Mouse (Mus musculus) urinary bladder, postnatal 14 days (tissue): ENCODE results near the gene Cilp.
"Not testable (repeated sequence)": the region's sequence is repeated elsewhere in the genome, so short reads cannot be mapped to it uniquely, and the experiment has no call there.

Source experiments
- DNase-seq: peaks from one replicate; pipeline ENCODE4 v3.0.0; 2021; ENCODE audit warnings: low spot score

The Cilp gene

DNA sequence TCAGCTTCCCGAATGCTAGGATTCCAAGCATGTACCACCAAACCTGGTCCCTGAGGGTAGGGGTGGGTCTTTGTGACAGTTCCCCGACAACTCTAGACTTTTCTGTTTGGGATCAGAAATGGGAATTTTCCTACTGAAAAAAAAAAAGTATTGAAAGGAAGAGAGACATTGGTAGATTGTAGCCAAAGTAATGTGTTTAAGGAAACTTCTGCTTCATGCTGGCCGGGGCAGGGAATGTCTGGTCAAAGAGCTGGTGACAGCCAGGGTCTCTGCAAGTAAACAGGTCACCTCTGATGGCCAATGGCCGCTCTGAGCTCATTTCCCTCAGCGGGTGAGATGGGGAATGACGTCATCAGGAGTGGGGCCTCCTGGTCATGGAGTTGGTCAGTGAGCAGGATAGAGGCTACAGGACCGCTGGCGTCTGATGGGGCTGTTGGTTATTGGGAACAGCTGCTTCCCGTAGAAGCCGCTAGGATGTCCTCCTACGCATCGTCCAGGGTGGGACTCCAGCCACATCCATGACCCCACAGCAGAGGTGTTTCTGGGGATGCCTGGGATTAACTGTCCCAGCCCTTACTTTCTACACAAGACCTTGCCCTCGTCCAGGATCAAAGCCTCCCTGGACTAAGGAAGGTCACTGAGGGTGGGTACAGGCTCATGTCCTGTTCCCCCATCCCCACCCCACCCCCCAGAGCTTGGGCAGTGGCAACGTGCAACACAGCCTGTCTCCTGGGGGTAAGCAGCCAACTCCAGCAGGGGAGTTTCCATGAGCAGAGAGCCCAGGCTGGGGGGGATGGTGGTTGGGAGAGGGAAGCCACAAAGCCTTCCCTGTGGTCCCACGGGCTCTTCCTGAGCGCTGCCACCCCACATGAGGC, 17.2 kb upstream of the Cilp start:
- DNase-seq = peak; percentile 60

DNA sequence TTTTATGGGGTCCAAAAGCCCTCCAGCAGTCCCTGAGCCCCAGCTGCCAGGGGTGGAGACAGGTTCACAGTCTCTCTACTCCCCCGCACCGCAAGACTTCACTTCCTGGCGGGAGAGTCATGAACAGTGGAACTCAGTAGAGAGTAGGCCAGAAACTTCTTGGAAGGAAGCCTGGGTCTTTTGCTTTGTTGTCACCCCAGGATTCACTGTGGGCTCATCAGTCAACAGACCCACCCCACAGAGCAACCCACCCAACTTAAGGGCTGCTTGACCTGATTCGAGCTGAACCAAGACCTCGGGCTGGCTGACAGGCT, 16.6 kb upstream of the Cilp start:
- DNase-seq = peak; percentile 44

DNA sequence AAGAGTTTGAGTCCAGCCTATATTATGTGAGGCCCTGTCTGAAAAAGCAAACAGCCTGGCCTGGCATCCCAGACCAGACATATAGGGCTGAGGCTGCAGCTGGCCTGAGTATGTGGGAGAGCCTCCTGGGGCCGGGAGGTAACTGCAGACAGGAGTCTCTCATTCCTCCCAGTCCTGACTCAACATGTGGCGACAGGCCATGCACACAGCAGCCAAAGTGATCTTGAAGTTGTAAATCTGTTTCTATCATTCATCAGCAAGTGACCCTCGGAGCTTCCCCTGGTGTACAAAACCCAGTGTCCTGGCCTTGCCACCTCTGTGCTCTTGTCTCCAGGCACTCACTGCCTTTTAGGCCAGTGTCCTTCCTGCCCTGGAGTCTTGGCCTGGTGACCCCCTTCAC, 13.0 kb upstream of the Cilp start:
- DNase-seq = peak; percentile 18

DNA sequence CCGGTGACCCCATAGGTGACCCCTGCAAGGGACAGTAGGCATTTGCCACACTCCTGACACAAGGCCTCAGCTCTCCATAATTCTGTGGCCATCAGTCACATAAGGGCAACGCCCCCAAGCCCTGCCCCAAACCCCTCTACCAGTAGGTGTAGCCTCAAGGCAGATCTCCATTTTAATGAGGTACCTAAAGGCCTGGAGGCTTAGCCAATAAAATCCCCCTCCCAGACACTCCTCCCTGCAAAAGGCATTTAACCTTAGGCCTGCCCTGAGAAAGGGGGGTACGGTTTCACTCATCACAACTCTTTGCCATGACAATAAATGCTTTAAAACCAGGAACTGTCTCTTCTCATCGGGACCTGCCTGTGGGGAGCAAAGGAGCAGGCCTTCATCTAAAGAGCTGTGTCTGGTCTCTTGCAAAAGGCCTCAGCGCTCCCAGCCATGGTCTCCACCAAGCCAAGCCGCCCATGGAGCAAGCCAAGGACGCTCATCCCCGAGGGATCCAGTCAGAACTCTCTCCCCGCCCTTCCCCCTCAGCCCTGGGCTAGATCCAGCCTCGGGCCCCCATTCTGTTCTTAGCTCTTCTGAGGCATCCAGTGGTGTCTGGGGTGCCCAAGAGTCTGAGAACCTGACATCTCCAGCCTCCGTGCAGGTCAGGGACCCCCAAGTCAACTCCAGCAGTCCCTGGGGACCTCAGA, 8.9 kb upstream of the Cilp start:
- no peak for DNase-seq

DNA sequence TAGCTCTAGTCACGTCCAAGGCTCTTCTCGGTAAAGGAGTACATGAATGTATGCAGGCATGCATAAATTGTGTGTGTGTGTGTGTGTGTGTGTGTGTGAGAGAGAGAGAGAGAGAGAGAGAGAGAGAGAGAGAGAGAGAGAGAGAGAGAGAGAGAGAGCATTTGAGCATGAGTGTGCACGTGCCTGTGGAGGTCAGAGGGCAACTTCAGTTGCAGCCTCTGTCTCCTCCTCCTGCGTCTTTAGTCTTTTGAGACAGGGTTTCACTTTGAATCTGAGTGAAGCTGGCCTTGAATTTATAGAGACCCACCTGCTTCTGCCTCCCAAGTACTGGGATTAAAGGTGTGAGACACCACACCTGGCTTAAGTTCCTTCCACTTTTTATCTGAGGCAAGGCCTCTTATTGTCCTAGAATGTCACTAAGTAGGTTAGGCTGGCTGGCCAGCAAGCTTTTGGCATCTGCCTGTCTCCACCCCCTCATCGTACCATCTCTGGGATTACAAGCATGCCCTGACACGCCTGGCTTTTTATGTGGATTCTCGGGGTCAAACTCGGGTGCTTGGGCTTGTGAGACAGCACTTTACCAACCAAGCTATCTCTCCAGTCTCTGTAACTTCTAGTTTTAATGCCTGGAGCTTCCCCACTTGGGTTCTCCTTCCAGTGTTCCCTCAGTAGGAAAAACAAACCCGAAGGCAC, 7.6 kb upstream of the Cilp start:
- DNase-seq = peak; percentile 33

DNA sequence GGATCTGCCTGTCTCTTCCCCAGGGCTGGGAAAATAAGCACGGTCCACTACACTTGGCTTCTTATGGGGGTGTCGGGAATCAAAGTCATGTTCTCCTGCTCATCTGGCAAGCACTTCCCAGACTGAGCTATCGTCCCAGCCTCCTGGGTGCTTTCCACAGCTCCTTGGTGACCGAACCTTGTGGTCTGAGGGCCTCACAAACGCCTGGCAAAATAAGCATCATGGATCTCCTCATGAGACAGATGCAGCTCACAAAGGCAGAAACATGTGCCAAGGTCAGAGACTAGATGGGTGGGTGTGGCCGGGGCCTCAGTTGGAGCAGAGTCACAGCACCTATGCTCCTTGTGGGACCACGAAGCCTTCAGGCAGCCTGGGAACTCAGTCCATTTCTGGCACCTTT, 5.6 kb upstream of the Cilp start:
- DNase-seq = no peak

DNA sequence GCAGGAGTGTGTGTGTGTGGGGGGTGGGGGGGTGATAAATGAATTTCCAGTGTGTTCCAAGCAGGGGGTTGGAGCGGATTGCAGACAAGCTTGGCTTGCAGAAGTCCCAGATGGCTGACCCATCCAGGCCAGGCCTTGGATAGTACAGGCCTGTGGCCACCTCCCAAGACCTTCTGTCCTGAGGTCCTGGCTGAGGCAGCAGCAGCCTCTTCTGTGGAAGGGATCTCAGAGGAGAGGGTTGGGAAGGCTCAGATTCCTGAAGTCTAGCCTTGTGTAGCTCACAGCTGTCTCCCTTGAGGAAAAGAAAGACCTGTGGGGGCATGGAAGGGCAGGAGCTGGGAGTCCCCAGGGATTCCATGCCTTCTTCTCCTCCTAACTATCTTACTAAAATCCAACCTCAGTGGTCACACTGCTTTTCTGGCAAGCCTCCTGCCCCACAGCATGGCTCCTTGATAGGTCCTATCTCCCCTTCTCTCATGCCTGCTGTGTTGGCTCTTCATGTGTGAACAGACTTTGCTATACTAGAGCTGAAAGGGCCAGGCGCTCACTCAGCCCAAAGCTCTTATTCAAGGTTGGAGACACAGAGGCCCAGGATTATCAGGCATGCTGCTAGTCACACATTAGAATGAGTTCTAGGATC, 3.3 kb upstream of the Cilp start:
- peak; percentile 49 for DNase-seq

DNA sequence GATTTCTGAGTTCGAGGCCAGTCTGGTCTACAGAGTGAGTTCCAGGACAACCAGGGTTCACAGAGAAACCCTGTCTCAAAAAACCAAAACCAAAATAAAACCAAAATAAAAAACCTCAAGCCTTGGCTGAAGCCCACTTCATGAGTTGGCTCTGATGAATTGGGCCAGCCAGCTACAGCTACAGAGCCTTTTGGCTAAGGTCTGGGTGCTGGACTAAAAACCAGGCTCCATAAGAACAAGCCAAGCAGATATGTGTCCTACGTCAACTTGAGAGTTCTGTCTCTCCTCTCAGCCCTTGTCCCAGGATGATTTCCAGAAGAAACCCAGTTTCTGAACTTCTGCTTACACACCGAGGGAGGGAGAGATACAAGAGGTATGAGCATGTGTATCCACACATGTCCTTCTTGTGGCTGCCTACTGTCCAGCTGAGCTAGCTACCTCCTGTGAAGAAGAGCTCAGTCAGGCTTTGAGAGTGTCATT, 2.3 kb upstream of the Cilp start:
- DNase-seq = no peak

DNA sequence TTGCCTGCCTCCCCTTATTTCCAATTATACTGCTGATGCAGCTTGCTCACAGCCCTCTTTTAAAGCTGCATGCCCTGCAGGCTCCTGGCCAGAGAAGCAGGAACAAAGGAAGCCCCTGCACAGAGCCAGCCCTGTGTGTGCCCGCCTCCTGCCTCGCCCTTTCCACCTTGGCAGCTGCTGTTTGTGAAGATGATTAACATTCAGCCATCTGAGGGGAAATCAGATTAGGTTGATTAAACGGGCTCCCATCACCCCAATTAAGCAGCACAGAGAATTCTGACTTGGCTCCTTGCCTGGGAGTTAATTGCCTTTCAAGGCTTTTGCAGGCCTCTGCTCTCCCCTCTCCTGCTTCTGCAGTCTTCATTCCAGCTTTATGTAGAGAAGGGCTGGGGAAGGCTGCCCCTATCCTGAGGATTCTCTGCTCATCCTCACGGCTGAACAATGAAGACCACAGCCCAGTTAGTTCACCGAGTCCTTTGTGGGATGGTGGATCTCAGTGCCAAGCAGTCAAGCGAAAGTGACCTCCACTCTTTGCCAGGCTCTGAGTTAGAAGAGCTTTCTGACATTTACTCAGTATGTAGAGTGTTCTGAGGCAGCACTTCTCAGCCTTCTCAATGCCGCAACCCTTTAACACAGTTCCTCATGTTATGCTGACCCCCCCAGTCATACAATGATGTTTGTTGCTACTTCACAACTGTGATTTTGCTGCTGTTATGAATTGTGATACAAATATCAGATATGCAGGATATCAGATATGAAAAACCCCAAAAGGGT, 2.9 kb downstream of the Cilp start:
- no peak for DNase-seq

DNA sequence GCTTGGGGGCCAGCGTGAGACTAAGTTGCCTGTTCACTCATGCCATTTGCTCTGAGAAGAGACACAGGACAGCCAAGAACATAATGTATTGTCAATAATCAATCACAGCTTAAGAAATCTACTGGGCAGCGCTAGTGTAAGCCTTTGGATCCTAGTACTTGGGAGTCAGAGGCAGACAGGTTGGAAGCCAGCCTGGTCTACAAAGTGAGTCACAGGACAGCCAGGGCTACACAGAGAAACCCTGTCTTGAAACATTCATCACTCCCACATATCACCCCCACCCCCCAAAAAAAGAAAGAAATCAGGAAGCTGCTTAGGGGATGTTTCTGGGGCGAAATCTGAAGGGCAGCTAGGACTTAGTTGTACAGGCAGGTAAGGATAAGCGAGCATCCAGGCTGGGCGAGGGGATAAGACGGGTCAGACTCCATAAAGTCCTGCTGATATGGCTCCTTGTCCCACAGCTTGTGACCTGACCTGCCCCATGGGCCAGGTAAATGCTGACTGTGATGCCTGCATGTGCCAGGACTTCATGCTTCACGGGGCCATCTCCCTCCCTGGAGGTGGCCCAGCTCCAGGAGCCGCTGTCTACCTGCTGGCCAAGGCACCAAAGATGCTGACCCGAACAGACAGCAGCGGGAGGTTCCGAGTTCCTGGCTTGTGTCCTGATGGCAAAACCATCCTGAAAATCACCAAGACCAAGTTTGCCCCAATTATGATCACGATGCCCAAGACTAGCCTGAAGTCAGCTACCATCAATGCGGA, 8.2 kb downstream of the Cilp start:
- DNase-seq = no peak

DNA sequence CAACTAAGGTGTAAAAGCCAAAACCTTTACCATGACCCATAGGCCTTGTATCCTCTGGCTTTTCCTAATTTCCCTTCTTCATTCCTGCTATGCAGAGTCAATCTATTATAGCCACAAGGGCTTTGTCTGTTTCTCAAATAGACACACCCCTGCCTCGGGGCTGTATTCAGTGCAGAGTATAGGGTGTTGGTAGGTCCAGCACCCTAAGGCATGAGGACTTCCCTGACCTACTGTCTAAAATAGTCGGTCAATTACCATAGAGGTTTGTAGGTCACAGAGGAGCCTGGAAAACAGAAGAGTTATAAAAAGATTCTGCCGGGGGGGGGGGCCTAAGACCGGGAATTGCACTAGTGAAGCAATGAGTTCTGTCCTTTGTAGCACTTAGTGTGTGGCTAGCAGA, 8.9 kb downstream of the Cilp start:
- no peak for DNase-seq

DNA sequence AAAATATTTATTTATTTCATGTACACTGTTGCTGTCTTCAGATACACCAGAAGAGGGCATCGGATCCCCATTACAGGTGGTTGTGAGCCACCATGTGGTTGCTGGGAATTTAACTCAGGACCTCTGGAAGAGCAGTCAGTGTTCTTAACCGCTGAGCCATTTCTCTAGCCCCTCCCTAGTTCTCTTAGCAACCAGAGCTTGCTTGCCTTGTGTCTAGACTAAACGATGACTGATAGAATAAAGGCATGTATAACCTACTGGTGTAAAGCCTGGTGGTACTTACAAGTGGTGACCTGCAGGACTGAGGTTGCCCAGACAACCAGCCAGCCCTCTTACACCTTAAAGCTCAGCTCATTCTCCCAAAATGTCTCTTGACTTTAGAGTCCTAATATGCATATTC, 9.9 kb downstream of the Cilp start:
- not testable (repeated sequence) for DNase-seq

DNA sequence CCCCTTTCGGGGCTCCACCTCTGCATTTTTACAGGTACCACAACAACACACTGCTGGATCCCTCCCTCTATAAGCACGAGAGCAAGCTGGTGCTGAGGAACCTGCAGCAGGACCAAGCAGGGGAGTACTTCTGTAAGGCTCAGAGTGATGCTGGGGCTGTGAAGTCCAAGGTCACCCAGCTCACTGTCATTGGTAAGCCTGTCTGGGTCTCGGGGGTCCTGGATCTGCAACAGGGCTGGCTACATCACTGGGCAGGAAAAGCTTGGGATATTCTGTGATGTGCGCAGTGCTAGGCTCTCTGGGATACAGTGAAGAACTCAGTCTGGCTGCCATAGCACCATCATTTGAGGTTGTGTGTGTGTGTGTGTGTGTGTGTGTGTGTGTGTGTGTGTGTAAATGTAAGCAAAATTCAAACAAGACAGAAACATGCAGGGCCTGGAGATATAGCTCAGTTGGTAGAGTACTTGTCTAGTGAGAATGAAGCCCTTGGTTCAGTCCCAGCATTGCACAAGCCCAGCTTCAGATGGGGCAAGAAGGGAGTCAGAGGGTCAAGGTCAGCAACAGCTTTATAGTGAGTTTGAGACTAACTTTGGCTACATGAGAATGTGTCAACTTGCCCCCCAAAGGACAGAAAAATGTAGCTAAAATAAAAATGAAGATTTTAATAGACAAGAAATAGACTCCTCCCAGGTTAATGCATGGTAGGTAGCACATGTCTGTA, 11.0 kb downstream of the Cilp start:
- DNase-seq = no peak

DNA sequence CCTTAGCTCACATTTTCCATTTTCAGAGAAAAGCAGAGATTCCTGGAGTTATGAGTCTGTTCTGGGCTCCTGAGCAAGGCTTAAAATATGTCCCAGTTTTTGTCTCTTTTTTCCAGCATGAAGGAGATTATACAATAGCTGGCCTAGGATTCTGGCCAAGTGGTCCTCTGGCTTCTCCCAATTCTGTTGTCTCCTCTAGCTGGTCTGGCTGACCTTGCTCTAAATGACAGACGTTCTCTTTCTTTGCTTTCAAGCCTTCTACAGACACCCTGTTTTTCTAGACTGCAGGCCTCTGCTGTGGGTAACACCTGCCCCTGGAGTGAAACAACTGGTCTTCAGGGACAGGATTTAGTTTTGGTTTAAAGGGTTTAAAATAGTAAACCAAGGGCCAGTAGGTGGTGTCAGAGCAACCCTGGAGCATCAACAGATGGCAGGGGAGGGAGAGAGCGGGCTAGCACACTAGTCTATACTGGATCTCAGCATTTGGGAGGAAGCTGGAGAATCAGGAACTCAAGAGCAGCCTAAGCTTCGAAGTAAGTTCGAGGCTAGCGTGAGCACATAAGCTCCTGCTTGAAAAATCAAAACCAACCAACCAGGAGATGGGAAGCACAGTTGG, 16.7 kb downstream of the Cilp start:
- no peak for DNase-seq

DNA sequence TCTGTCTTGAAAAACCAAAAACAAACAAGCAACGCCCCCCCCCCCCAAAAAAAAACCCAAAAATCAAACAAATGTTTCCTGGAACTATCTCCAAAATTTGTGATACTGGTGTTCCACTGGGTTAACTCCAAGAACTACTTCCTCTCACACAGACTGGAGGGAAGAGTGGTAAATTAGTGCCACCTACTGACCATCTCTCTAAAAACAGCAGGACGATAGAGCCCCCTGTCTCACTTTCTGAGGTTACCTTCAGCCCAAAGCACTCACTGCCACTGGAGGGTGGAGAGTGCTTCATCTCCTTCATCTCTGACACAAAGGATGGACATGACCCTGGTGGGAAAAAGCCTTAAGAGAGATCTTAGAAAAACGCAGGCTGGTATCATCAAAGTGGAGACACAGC, 18.3 kb downstream of the Cilp start:
- DNase-seq = no peak

DNA sequence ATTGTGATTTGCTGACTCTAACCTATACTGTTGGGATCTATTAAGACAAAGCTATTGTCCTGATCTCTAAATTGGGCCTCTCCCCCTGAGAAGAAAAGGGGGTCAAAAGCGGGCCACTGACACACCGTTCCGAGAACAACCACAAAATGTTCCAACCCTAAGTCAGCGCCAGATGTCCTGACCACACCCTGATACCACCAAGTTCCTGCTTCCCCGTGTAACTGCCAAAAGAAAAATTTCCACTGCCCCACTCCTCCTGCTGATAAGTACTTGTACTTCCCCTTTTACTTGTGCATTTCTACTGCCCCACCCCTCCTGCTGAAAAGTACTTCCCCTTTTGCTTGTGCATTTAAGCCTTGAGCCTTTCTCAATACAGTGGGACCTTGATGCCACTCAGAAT, 23.3 kb downstream of the Cilp start:
- DNase-seq = not testable (repeated sequence)

DNA sequence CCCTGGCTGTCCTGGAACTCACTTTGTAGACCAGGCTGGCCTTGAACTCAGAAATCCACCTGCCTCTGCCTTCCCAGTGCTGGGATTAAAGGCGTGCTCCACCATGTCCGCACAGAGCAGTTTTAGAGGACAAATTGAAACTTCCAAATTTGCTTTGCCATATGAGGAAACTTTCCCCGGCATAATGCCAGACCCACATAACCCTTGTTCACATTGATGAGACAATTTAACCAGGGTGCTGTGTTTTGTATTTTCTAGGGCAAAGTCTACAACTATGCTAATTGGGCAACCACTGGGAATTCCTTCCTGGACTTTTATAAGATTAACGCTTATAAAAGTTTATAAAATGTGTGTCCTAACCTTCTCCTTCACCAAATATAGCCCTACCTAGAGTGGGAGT, 25.0 kb downstream of the Cilp start:
- DNase-seq = no peak

DNA sequence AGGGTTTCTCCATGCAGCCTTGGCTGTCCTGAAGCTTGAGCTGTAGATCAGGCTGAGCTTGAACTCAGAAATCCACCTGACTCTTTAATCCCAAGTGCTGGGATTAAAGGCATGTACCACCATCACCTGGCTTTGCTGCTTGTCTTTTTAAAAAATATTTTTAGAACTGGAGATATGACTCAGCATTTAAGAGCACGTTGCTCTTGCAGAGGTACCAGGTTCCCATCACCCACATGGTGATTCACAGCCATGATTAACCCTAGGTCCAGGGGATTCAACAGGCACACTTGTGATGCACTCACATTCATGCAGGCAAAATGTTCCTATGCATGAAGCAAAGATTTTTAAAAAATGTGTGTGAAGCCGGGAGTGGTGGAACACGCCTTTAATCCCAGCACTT, 27.4 kb downstream of the Cilp start:
- DNase-seq = no peak

DNA sequence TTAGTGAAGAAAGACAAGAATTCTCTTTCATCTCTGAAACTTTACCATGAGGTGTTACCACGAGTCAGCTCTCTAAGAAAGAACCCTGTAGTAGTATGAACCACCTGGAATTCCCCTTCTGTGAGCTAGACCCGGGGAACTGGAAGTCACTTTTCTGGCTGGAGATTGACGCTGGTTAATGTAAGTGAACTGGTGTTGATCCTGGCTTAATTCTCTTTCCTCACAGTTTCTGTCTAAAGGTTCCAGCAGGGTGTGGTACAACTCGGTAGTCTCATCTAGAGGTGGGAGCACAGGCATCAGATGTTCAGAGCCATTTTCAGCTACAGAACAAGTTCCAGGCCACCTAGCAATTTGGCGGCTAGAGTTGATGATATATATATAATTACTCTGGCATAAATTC, 28.1 kb downstream of the Cilp start:
- no peak for DNase-seq

DNA sequence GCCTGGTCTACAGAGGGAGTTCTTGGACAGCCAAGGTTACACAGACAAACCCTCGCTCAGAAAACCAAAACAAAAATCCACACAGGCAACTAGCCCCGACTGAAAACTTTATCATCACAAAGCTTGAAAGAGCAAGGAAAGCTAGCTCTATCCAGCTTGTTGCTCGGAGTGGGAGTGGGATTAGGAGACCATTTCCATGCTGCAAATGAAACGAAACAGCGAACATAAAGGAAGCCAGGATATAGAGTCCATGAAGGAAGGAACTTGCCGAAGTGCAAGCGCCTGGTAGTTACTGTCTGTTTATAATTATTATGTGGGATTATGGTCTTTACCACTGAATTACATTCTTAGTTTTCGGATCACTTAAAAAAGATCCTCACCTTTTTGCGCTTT, 28.6 kb downstream of the Cilp start:
- DNase-seq = no peak
